Mouse (Mus musculus) stomach, postnatal 0 days (tissue): ENCODE measurements around the gene G430095P16Rik.

ENCODE experiments used
- CTCF ChIP-seq: IDR thresholded peaks from 2 replicates; pipeline ENCODE4 v1.5.1; 2016; ENCODE audit warnings: antibody characterized with exemption, low read depth, mild to moderate bottlenecking, moderate library complexity
- EP300 ChIP-seq: optimal IDR thresholded peaks from 2 replicates; pipeline ENCODE3; 2016; ENCODE audit warnings: antibody characterized with exemption

DNA sequence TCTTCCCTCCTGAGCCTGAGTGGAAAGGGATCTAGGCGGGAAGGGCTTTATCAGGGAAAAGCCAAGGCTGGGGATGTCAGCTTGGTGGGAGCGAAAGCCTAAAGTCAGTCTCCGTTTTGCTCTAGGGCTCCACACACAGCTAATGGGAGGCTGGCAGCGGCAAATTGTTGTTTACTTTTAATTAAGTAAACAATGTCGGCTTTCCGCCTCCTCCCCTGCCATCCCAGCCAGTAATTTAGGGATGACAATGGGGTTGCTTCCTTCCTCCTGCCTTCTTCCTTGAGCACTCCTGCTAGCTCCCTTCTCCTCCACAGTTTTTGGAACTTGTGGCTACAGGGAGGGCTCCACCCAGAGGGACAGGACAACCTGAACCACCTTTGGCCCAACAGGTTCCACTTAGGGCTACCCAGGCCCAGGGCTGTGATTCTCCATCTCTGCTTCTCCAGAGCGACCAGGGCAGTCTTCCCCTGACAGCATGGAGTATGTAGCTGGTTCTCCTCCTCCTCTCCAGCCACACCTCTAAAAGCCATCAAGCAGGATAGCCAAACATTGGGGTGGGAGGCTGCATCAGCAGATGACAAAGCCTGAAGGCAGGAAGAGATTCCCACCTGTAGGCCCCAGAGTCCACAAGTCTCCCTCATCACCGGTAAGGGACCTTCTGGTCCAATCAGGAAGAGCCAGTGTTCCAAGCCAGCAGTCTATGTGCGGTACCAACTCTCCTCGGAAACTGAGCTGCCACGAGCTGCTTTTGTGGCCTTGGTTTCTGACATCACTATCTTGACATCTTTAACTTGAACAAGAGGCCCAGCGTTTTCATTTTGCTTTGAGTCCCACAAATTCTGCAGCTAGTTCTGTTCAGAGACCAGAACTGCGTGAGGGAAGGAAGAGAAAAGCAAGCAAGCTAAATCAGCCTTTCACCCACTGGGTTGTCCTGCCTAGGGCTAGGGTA, 18.4 kb downstream of the G430095P16Rik start:
- TF ChIP-seq CTCF: no peak
- no peak for TF ChIP-seq EP300
